Mouse (Mus musculus) cerebellum, adult 2 months (tissue): ENCODE results near the gene Galm.

Experiments used
- CTCF ChIP-seq: fragments of 200-500 bp; IDR thresholded peaks from 2 replicates; pipeline ENCODE4 v1.5.1; 2011; ENCODE audit warnings: low read depth, mild to moderate bottlenecking, control low read depth, low read length, moderate library complexity, borderline replicate concordance; ENCODE audit not compliant: insufficient read depth
- POLR2A ChIP-seq: fragments of 200-500 bp; IDR thresholded peaks from 2 replicates; pipeline ENCODE4 v1.6.1; 2011; ENCODE audit warnings: low read length, control low read depth, borderline replicate concordance; ENCODE audit not compliant: insufficient read depth

DNA sequence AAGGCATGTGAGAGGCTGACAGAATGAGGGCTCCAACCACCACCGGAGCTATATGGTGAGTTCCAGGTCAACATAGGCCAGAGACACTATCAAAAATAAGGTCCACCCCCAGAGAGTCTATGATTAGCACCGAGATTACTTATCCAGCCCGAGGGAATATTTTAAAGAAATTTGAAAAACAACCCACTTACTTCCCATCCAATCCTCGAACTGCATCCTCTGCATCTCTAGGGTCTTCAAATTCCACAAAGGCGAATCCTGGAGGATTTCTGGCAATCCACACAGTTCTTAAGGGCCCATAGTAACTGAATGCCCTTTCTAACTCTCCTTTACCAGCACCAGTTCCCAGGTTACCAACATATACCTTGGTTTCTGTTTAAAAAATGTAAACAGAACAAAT lies 78.4 kb downstream of the Galm start:
- no peak for TF ChIP-seq POLR2A
- no peak for TF ChIP-seq CTCF
